ENCODE assay signal across 10 mouse cellular contexts in the genomic region with DNA sequence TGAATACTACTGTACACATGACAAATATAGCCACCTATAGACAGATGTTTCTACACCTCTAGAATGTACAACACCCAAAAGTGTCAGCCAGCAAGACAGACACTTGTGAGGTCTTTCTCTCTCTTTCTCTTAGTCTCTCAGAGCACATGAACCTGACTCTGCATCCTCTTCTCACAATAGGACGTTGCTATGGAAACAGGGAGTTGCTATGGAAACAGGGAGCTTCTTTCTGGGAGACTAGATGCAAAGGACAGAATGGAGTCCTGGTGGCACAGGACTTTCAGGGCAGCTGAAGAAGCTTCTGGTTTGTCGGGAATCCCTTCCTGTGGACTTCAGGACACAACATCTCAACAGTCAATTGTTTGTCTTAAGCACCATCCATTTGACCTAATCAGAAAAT.
DNase-seq lines count a peak whose midpoint lies in the region; ATAC-seq lines count a peak whose summit lies in the region.
"Had no signal": no experiment of that assay in that cellular context is flagged by ENCODE, and none has a peak within 500 bp of the region (broad histone marks: within the 10 kb centered on the region; RNA-seq: fewer than 3 reads in every experiment).

No protein-coding gene starts in this region.

- H3K9me3 ChIP-seq in hindbrain, embryonic 14.5 days (ENCODE audit: control insufficient read depth, low read length), result no peaks in the 10 kb centered on the region
- H3K9me3 ChIP-seq in midbrain, embryonic 12.5 days, result no peaks in the 10 kb centered on the region

- H3K27ac ChIP-seq in hindbrain, embryonic 14.5 days, result peak overlapping the region; percentile 56; the same call in 1 of the 2 replicates
- no peak overlapping the region for H3K27ac ChIP-seq in midbrain, embryonic 12.5 days (replicated peaks)

- no peaks in the 10 kb centered on the region for H3K27me3 ChIP-seq in hindbrain, embryonic 14.5 days (ENCODE audit: control insufficient read depth, insufficient read depth, low read length)
- 0 out of 2 replicates have a peak, but pooled peaks cover 3% of the 10 kb centered on the region for H3K27me3 ChIP-seq in midbrain, embryonic 12.5 days
- H3K27me3 ChIP-seq: CH12.LX had no signal

- peak; percentile 64 for DNase-seq in 3T3-L1 (ENCODE audit: low read depth, low spot score)
- DNase-seq in embryo, embryonic 10.5 days (ENCODE audit: low spot score), result peak; percentile 86
- peak; percentile 91 for DNase-seq in hindbrain, embryonic 14.5 days (ENCODE audit: low spot score)
- DNase-seq in thymus, postnatal 14 days, result no peak
- no peak for DNase-seq in spleen, postnatal 14 days (ENCODE audit: low spot score in 2 of 2)
- no peak for DNase-seq in kidney, postnatal 10 days
- no peak for DNase-seq in Muller cell, postnatal 12 days (ENCODE audit: inconsistent ontology term)
- DNase-seq: cerebellum, adult 11-12 months had no signal

- H3K9ac ChIP-seq in hindbrain, embryonic 14.5 days, result no peak overlapping the region
- no peak overlapping the region for H3K9ac ChIP-seq in midbrain, embryonic 12.5 days (replicated peaks)

- H3K4me1 ChIP-seq in hindbrain, embryonic 14.5 days (replicated peaks; ENCODE audit: control insufficient read depth, insufficient read depth, low read length), result peaks cover 8% of the 10 kb centered on the region; the same call in 1 of the 2 replicates
- H3K4me1 ChIP-seq in midbrain, embryonic 12.5 days, result peaks cover 6% of the 10 kb centered on the region

- no peaks in the 10 kb centered on the region for H3K36me3 ChIP-seq in hindbrain, embryonic 14.5 days (replicated peaks; ENCODE audit: control insufficient read depth, insufficient read depth)
- H3K36me3 ChIP-seq in midbrain, embryonic 12.5 days, result no peaks in the 10 kb centered on the region

- H3K4me2 ChIP-seq in hindbrain, embryonic 14.5 days (replicated peaks), result no peak overlapping the region
- H3K4me2 ChIP-seq in midbrain, embryonic 12.5 days (replicated peaks), result no peak overlapping the region

- ATAC-seq in hindbrain, embryonic 14.5 days (ENCODE audit: low FRiP score), result peak; percentile 43; the same call in 1 of the 2 replicates
- ATAC-seq in midbrain, embryonic 12.5 days (ENCODE audit: low FRiP score, low read depth), result peak; percentile 56

- 16% methylated on average over 2 of the region's 2 CpGs for WGBS in hindbrain, embryonic 14.5 days
- 16% methylated on average over 2 of the region's 2 CpGs for WGBS in midbrain, embryonic 12.5 days

- H3K4me3 ChIP-seq in hindbrain, embryonic 14.5 days (replicated peaks; ENCODE audit: low read length), result no peak overlapping the region
- no peak overlapping the region for H3K4me3 ChIP-seq in midbrain, embryonic 12.5 days

Comparison
In these comparisons a context has a peak if more than half of its experiments do, and no peak if none do; other contexts are left out.
1. DNase-seq: peak in 3T3-L1 (single experiment), embryo, embryonic 10.5 days (single experiment) and hindbrain, embryonic 14.5 days (single experiment); none in thymus, postnatal 14 days (single experiment), spleen, postnatal 14 days (0 of 2), kidney, postnatal 10 days (single experiment) and Muller cell, postnatal 12 days (single experiment).